Mouse (Mus musculus): ENCODE measurements around the gene Gm20388. TPM values are rescaled to one million over a fixed set of nuclear protein-coding genes. Genes with fewer than 3 reads are reported as not detected.

Gm20388 gene
- polyA plus RNA-seq, 1 experiment from 2014 or later, result not detected

- H3K9me3 ChIP-seq (ENCODE audit: control insufficient read depth, low read length), result no peaks in the 10 kb centered on the region
- H3K4me3 ChIP-seq (replicated peaks; ENCODE audit: low read length), result no peak overlapping the region
- H3K27ac ChIP-seq, result peak overlapping the region; percentile 23
- no peaks in the 10 kb centered on the region for H3K36me3 ChIP-seq (replicated peaks; ENCODE audit: control insufficient read depth, insufficient read depth)
- DNase-seq (ENCODE audit: low spot score) (no peak), ATAC-seq (ENCODE audit: low FRiP score) (peak; percentile 16; the same call in 1 of the 2 replicates)
- H3K9ac ChIP-seq, result no peak overlapping the region
- 23% methylated on average over 15 of the region's 17 CpGs for WGBS
- no peaks in the 10 kb centered on the region for H3K27me3 ChIP-seq (ENCODE audit: control insufficient read depth, insufficient read depth, low read length)
- no peak overlapping the region for H3K4me2 ChIP-seq (replicated peaks)
- H3K4me1 ChIP-seq (replicated peaks; ENCODE audit: control insufficient read depth, insufficient read depth, low read length), result peaks cover 91% of the 10 kb centered on the region
Observed at GRCm38 (mm10) chr8:120294982-120295870, 384.6 kb downstream of the Gm20388 start.

- Histone ChIP-seq H3K4me3 (replicated peaks; ENCODE audit: low read length) (no peak overlapping the region), H3K4me2 (replicated peaks) (no peak overlapping the region), H3K9ac (0 out of 2 replicates have a peak overlapping the region, but pooled peaks have one; percentile 14), H3K27me3 (ENCODE audit: control insufficient read depth, insufficient read depth, low read length) (no peaks in the 10 kb centered on the region), H3K27ac (peak overlapping the region; percentile 44; the same call in 1 of the 2 replicates), H3K9me3 (ENCODE audit: control insufficient read depth, low read length) (no peaks in the 10 kb centered on the region), H3K36me3 (replicated peaks; ENCODE audit: control insufficient read depth, insufficient read depth) (no peaks in the 10 kb centered on the region), H3K4me1 (replicated peaks; ENCODE audit: control insufficient read depth, insufficient read depth, low read length) (peaks cover 86% of the 10 kb centered on the region)
- ATAC-seq (ENCODE audit: low FRiP score) (no peak), DNase-seq (ENCODE audit: low spot score) (no peak)
- WGBS, result 17% methylated on average over 5 of the region's 5 CpGs
Observed at GRCm38 (mm10) chr8:120297000-120297399, 386.4 kb downstream of the Gm20388 start.

GRCm38 (mm10) chr8:120298601-120299532 lies 388.2 kb downstream of the Gm20388 start:
- peak; percentile 67 for DNase-seq (ENCODE audit: low spot score)
- Histone ChIP-seq H3K27me3 (ENCODE audit: control insufficient read depth, insufficient read depth, low read length) (no peaks in the 10 kb centered on the region), H3K4me3 (replicated peaks; ENCODE audit: low read length) (no peak overlapping the region), H3K4me1 (replicated peaks; ENCODE audit: control insufficient read depth, insufficient read depth, low read length) (peaks cover 74% of the 10 kb centered on the region), H3K4me2 (replicated peaks) (peak overlapping the region; percentile 6; the same call in 1 of the 2 replicates), H3K36me3 (replicated peaks; ENCODE audit: control insufficient read depth, insufficient read depth) (no peaks in the 10 kb centered on the region), H3K27ac (peak overlapping the region; percentile 82), H3K9ac (0 out of 2 replicates have a peak overlapping the region, but pooled peaks have one; percentile 6), H3K9me3 (ENCODE audit: control insufficient read depth, low read length) (no peaks in the 10 kb centered on the region)
- 29% methylated on average over 22 of the region's 22 CpGs for WGBS
- peak; percentile 32; the same call in 1 of the 2 replicates for ATAC-seq (ENCODE audit: low FRiP score)

GRCm38 (mm10) chr8:120300601-120301141 lies 390.0 kb downstream of the Gm20388 start:
- WGBS, result 5% methylated on average over 13 of the region's 13 CpGs
- ATAC-seq (ENCODE audit: low FRiP score), result peak; percentile 39; the same call in 1 of the 2 replicates
- H3K9me3 ChIP-seq (ENCODE audit: control insufficient read depth, low read length), result no peaks in the 10 kb centered on the region
- H3K4me2 ChIP-seq (replicated peaks), result no peak overlapping the region; the same call in 1 of the 2 replicates
- H3K9ac ChIP-seq, result no peak overlapping the region
- no peak overlapping the region for H3K27ac ChIP-seq
- peak; percentile 74 for DNase-seq (ENCODE audit: low spot score)
- H3K36me3 ChIP-seq (replicated peaks; ENCODE audit: control insufficient read depth, insufficient read depth), result no peaks in the 10 kb centered on the region
- no peaks in the 10 kb centered on the region for H3K27me3 ChIP-seq (ENCODE audit: control insufficient read depth, insufficient read depth, low read length)
- H3K4me3 ChIP-seq (replicated peaks; ENCODE audit: low read length), result no peak overlapping the region
- peaks cover 66% of the 10 kb centered on the region for H3K4me1 ChIP-seq (replicated peaks; ENCODE audit: control insufficient read depth, insufficient read depth, low read length)

GRCm38 (mm10) chr8:120302941-120303675 lies 392.5 kb downstream of the Gm20388 start:
- Histone ChIP-seq H3K9ac (no peak overlapping the region), H3K9me3 (ENCODE audit: control insufficient read depth, low read length) (no peaks in the 10 kb centered on the region), H3K4me2 (replicated peaks) (no peak overlapping the region), H3K4me1 (replicated peaks; ENCODE audit: control insufficient read depth, insufficient read depth, low read length) (peaks cover 58% of the 10 kb centered on the region), H3K36me3 (replicated peaks; ENCODE audit: control insufficient read depth, insufficient read depth) (no peaks in the 10 kb centered on the region), H3K4me3 (replicated peaks; ENCODE audit: low read length) (no peak overlapping the region), H3K27ac (peak overlapping the region; percentile 70; the same call in 1 of the 2 replicates), H3K27me3 (ENCODE audit: control insufficient read depth, insufficient read depth, low read length) (no peaks in the 10 kb centered on the region)
- WGBS, result 65% methylated on average over 11 of the region's 11 CpGs
- ATAC-seq (ENCODE audit: low FRiP score), result no peak
- no peak for DNase-seq (ENCODE audit: low spot score)

- Histone ChIP-seq H3K27ac (peak overlapping the region; percentile 70), H3K27me3 (ENCODE audit: control insufficient read depth, insufficient read depth, low read length) (no peaks in the 10 kb centered on the region), H3K9ac (no peak overlapping the region), H3K4me2 (replicated peaks) (no peak overlapping the region), H3K9me3 (ENCODE audit: control insufficient read depth, low read length) (no peaks in the 10 kb centered on the region), H3K36me3 (replicated peaks; ENCODE audit: control insufficient read depth, insufficient read depth) (no peaks in the 10 kb centered on the region), H3K4me3 (replicated peaks; ENCODE audit: low read length) (no peak overlapping the region), H3K4me1 (replicated peaks; ENCODE audit: control insufficient read depth, insufficient read depth, low read length) (peaks cover 58% of the 10 kb centered on the region)
- ATAC-seq (ENCODE audit: low FRiP score) (no peak), DNase-seq (ENCODE audit: low spot score) (no peak)
- WGBS, result 17% methylated on average over 9 of the region's 9 CpGs
Observed at GRCm38 (mm10) chr8:120304097-120304496, 393.5 kb downstream of the Gm20388 start.

GRCm38 (mm10) chr8:120305800-120306385 lies 395.3 kb downstream of the Gm20388 start:
- no peak overlapping the region for H3K9ac ChIP-seq
- H3K4me3 ChIP-seq (replicated peaks; ENCODE audit: low read length), result no peak overlapping the region
- 77% methylated on average over 10 of the region's 10 CpGs for WGBS
- no peak overlapping the region for H3K27ac ChIP-seq
- H3K4me1 ChIP-seq (replicated peaks; ENCODE audit: control insufficient read depth, insufficient read depth, low read length), result peaks cover 50% of the 10 kb centered on the region
- DNase-seq (ENCODE audit: low spot score) (no peak), ATAC-seq (ENCODE audit: low FRiP score) (no peak)
- H3K27me3 ChIP-seq (ENCODE audit: control insufficient read depth, insufficient read depth, low read length), result no peaks in the 10 kb centered on the region
- H3K9me3 ChIP-seq (ENCODE audit: control insufficient read depth, low read length), result no peaks in the 10 kb centered on the region
- H3K4me2 ChIP-seq (replicated peaks), result no peak overlapping the region
- H3K36me3 ChIP-seq (replicated peaks; ENCODE audit: control insufficient read depth, insufficient read depth), result no peaks in the 10 kb centered on the region

GRCm38 (mm10) chr8:120307103-120307502 lies 396.5 kb downstream of the Gm20388 start:
- Histone ChIP-seq H3K4me2 (replicated peaks) (0 out of 2 replicates have a peak overlapping the region, but pooled peaks have one; percentile 5), H3K4me3 (replicated peaks; ENCODE audit: low read length) (no peak overlapping the region), H3K36me3 (replicated peaks; ENCODE audit: control insufficient read depth, insufficient read depth) (no peaks in the 10 kb centered on the region), H3K27me3 (ENCODE audit: control insufficient read depth, insufficient read depth, low read length) (no peaks in the 10 kb centered on the region), H3K27ac (peak overlapping the region; percentile 72), H3K4me1 (replicated peaks; ENCODE audit: control insufficient read depth, insufficient read depth, low read length) (peaks cover 45% of the 10 kb centered on the region), H3K9ac (0 out of 2 replicates have a peak overlapping the region, but pooled peaks have one; percentile 35), H3K9me3 (ENCODE audit: control insufficient read depth, low read length) (no peaks in the 10 kb centered on the region)
- ATAC-seq (ENCODE audit: low FRiP score) (peak; percentile 52), DNase-seq (ENCODE audit: low spot score) (peak; percentile 67)
- whole genome bisulfite sequencing, result 4% methylated on average over 16 of the region's 16 CpGs
